Mouse (Mus musculus) limb, embryonic 12.5 days (tissue): Measurements from ENCODE around the gene E2f2. TPM values are rescaled to one million over a fixed set of nuclear protein-coding genes. Genes with fewer than 3 reads are reported as not detected.

ENCODE experiments used
- ATAC-seq: fragments of 200-750 bp; cut with Nextera tagmentation; 2 replicates; pipeline ENCODE4 v1.8.0; 2017; ENCODE audit warnings: low read depth, moderate TSS enrichment; ENCODE audit not compliant: insufficient number of reproducible peaks, insufficient read depth, low FRiP score, low TSS enrichment
- H3K27ac ChIP-seq: fragments of 300-500 bp; sonication (generic); 2 replicates; pipeline ENCODE4 v1.5.1; 2016; ENCODE audit warnings: mild to moderate bottlenecking, moderate library complexity
- H3K27me3 ChIP-seq: fragments of 300-500 bp; sonication (generic); 2 replicates; pipeline ENCODE4 v1.6.1; 2016; ENCODE audit warnings: mild to moderate bottlenecking, moderate library complexity
- H3K36me3 ChIP-seq: fragments of 300-500 bp; sonication (generic); 2 replicates; pipeline ENCODE4 v1.6.1; 2016; ENCODE audit warnings: mild to moderate bottlenecking, moderate library complexity
- H3K4me1 ChIP-seq: fragments of 300-500 bp; sonication (generic); replicated peaks from 2 replicates; pipeline ENCODE4 v1.6.1; 2016
- H3K4me2 ChIP-seq: fragments of 300-500 bp; sonication (generic); 2 replicates; pipeline ENCODE4 v1.6.1; 2016; ENCODE audit warnings: mild to moderate bottlenecking, moderate library complexity
- H3K4me3 ChIP-seq: fragments of 300-500 bp; sonication (generic); replicated peaks from 2 replicates; pipeline ENCODE4 v1.5.1; 2016; ENCODE audit warnings: mild to moderate bottlenecking
- H3K9ac ChIP-seq: fragments of 300-500 bp; sonication (generic); replicated peaks from 2 replicates; pipeline ENCODE4 v1.6.1; 2016; ENCODE audit warnings: mild to moderate bottlenecking, moderate library complexity
- H3K9me3 ChIP-seq: fragments of 300-500 bp; sonication (generic); 2 replicates; pipeline ENCODE4 v1.6.1; 2016; ENCODE audit warnings: mild to moderate bottlenecking, moderate library complexity
- WGBS: fragments of 180-500 bp; shearing (Covaris S2); methylation state at CpG from one replicate; pipeline ENCODE4 v1.1.7; 2016; 5-methylcytosine and 5-hydroxymethylcytosine counted together
- polyA plus RNA-seq: library from polyadenylated mRNA; unstranded; fragments of >200 nt; fragmentation: Nextera tagmentation; extraction: Ambion mirVana; gene quantifications from 2 replicates; pipeline ENCODE4 v1.2.1, GENCODE M21; 2016

Gene E2f2
- polyA plus RNA-seq, 1 experiment from 2014 or later = 10.8 TPM

GRCm38 (mm10) chr4:136224240-136224559 lies 52.0 kb downstream of the E2f2 start:
- Histone ChIP-seq H3K4me3 (no peak overlapping the region), H3K4me2 (no peak overlapping the region), H3K9ac (no peak overlapping the region), H3K27ac (no peak overlapping the region), H3K36me3 (0 out of 2 replicates have a peak, but pooled peaks cover 2% of the 10 kb centered on the region), H3K4me1 (peaks cover 36% of the 10 kb centered on the region), H3K9me3 (no peaks in the 10 kb centered on the region), H3K27me3 (no peaks in the 10 kb centered on the region)
- 71% methylated on average over 4 of the region's 5 CpGs for WGBS
- ATAC-seq = no peak

- no peak overlapping the region for H3K9ac ChIP-seq
- no peak overlapping the region for H3K4me2 ChIP-seq
- 81% methylated on average over 23 of the region's 23 CpGs for WGBS
- H3K4me3 ChIP-seq = no peak overlapping the region
- H3K4me1 ChIP-seq = peaks cover 30% of the 10 kb centered on the region
- no peaks in the 10 kb centered on the region for H3K27me3 ChIP-seq
- no peak for ATAC-seq
- no peaks in the 10 kb centered on the region for H3K9me3 ChIP-seq
- 0 out of 2 replicates have a peak, but pooled peaks cover 6% of the 10 kb centered on the region for H3K36me3 ChIP-seq
- H3K27ac ChIP-seq = no peak overlapping the region
Observed at GRCm38 (mm10) chr4:136224677-136225460, 52.7 kb downstream of the E2f2 start.

GRCm38 (mm10) chr4:136227408-136227807 lies 55.2 kb downstream of the E2f2 start:
- H3K9ac ChIP-seq = no peak overlapping the region
- peaks cover 15% of the 10 kb centered on the region for H3K4me1 ChIP-seq
- H3K9me3 ChIP-seq = no peaks in the 10 kb centered on the region
- H3K36me3 ChIP-seq = 0 out of 2 replicates have a peak, but pooled peaks cover 6% of the 10 kb centered on the region
- WGBS = 75% methylated on average over 7 of the region's 7 CpGs
- H3K27me3 ChIP-seq = no peaks in the 10 kb centered on the region
- H3K27ac ChIP-seq = no peak overlapping the region
- no peak for ATAC-seq
- H3K4me2 ChIP-seq = no peak overlapping the region
- no peak overlapping the region for H3K4me3 ChIP-seq

GRCm38 (mm10) chr4:136228640-136229039 lies 56.4 kb downstream of the E2f2 start:
- peaks cover 11% of the 10 kb centered on the region for H3K4me1 ChIP-seq
- H3K9ac ChIP-seq = no peak overlapping the region
- H3K27me3 ChIP-seq = no peaks in the 10 kb centered on the region
- ATAC-seq = no peak
- no peak overlapping the region for H3K4me2 ChIP-seq
- 65% methylated on average over 5 of the region's 5 CpGs for WGBS
- H3K27ac ChIP-seq = no peak overlapping the region
- no peak overlapping the region for H3K4me3 ChIP-seq
- H3K36me3 ChIP-seq = 0 out of 2 replicates have a peak, but pooled peaks cover 8% of the 10 kb centered on the region
- H3K9me3 ChIP-seq = no peaks in the 10 kb centered on the region

GRCm38 (mm10) chr4:136238669-136239068 lies 66.5 kb downstream of the E2f2 start:
- peak overlapping the region; percentile 30 for H3K4me2 ChIP-seq

GRCm38 (mm10) chr4:136239111-136239510 lies 66.9 kb downstream of the E2f2 start:
- no peak overlapping the region for H3K9ac ChIP-seq
- no peak for ATAC-seq
- no peak overlapping the region for H3K4me3 ChIP-seq
- H3K27me3 ChIP-seq = peaks cover 75% of the 10 kb centered on the region
- H3K4me2 ChIP-seq = no peak overlapping the region
- H3K9me3 ChIP-seq = no peaks in the 10 kb centered on the region
- peaks cover 47% of the 10 kb centered on the region for H3K36me3 ChIP-seq
- H3K27ac ChIP-seq = no peak overlapping the region
- H3K4me1 ChIP-seq = peaks cover 9% of the 10 kb centered on the region
- 57% methylated on average over 9 of the region's 9 CpGs for WGBS

More at GRCm38 (mm10) chr4:136238669-136239068, 66.5 kb downstream of the E2f2 start:
- Histone ChIP-seq H3K9me3 (no peaks in the 10 kb centered on the region), H3K27me3 (peaks cover 73% of the 10 kb centered on the region), H3K36me3 (peaks cover 49% of the 10 kb centered on the region), H3K4me3 (no peak overlapping the region; the same call in 1 of the 2 replicates), H3K4me1 (peaks cover 9% of the 10 kb centered on the region), H3K9ac (peak overlapping the region; percentile 31), H3K27ac (no peak overlapping the region)
- 10% methylated on average over 13 of the region's 13 CpGs for WGBS
- ATAC-seq = no peak

- Histone ChIP-seq H3K4me1 (peaks cover 9% of the 10 kb centered on the region), H3K27me3 (peaks cover 79% of the 10 kb centered on the region), H3K36me3 (peaks cover 42% of the 10 kb centered on the region), H3K4me2 (no peak overlapping the region), H3K4me3 (no peak overlapping the region), H3K9me3 (no peaks in the 10 kb centered on the region), H3K9ac (no peak overlapping the region), H3K27ac (no peak overlapping the region)
- WGBS = 19% methylated on average over 8 of the region's 8 CpGs
- ATAC-seq = no peak
Observed at GRCm38 (mm10) chr4:136239622-136240021, 67.4 kb downstream of the E2f2 start.

GRCm38 (mm10) chr4:136240123-136240522 lies 67.9 kb downstream of the E2f2 start:
- Histone ChIP-seq H3K4me1 (peaks cover 9% of the 10 kb centered on the region), H3K4me3 (no peak overlapping the region), H3K4me2 (no peak overlapping the region), H3K9me3 (no peaks in the 10 kb centered on the region), H3K27me3 (peaks cover 84% of the 10 kb centered on the region), H3K36me3 (peaks cover 39% of the 10 kb centered on the region), H3K27ac (no peak overlapping the region), H3K9ac (no peak overlapping the region)
- 64% methylated on average over 13 of the region's 14 CpGs for WGBS
- no peak for ATAC-seq

- ATAC-seq = no peak
- no peak overlapping the region for H3K9ac ChIP-seq
- WGBS = 68% methylated on average over 8 of the region's 8 CpGs
- H3K4me3 ChIP-seq = no peak overlapping the region
- no peak overlapping the region for H3K4me2 ChIP-seq
- peaks cover 90% of the 10 kb centered on the region for H3K27me3 ChIP-seq
- peaks cover 37% of the 10 kb centered on the region for H3K36me3 ChIP-seq
- H3K27ac ChIP-seq = no peak overlapping the region
- H3K9me3 ChIP-seq = no peaks in the 10 kb centered on the region
- H3K4me1 ChIP-seq = peaks cover 14% of the 10 kb centered on the region
Observed at GRCm38 (mm10) chr4:136240955-136241354, 68.8 kb downstream of the E2f2 start.

- peaks cover 29% of the 10 kb centered on the region for H3K36me3 ChIP-seq
- no peak overlapping the region for H3K4me2 ChIP-seq
- no peak overlapping the region for H3K4me3 ChIP-seq
- H3K4me1 ChIP-seq = peaks cover 26% of the 10 kb centered on the region
- peaks cover 90% of the 10 kb centered on the region for H3K27me3 ChIP-seq
- ATAC-seq = no peak
- H3K9me3 ChIP-seq = no peaks in the 10 kb centered on the region
- 50% methylated on average over 8 of the region's 8 CpGs for WGBS
- no peak overlapping the region for H3K9ac ChIP-seq
- no peak overlapping the region for H3K27ac ChIP-seq
Observed at GRCm38 (mm10) chr4:136242065-136242703, 70.0 kb downstream of the E2f2 start.

GRCm38 (mm10) chr4:136242728-136243127 lies 70.5 kb downstream of the E2f2 start:
- Histone ChIP-seq H3K4me3 (no peak overlapping the region), H3K9me3 (no peaks in the 10 kb centered on the region), H3K4me1 (peaks cover 31% of the 10 kb centered on the region), H3K4me2 (no peak overlapping the region), H3K27me3 (peaks cover 90% of the 10 kb centered on the region), H3K9ac (no peak overlapping the region), H3K27ac (no peak overlapping the region), H3K36me3 (peaks cover 29% of the 10 kb centered on the region)
- 79% methylated on average over 7 of the region's 7 CpGs for whole genome bisulfite sequencing
- no peak for ATAC-seq
